Mouse (Mus musculus) heart, embryonic 14.5 days (tissue): Measurements from ENCODE around the gene Plekha1. TPM values are rescaled to one million over a fixed set of nuclear protein-coding genes. Genes with fewer than 3 reads are reported as not detected.

Experiments
- ATAC-seq: fragments of 200-750 bp; cut with Nextera tagmentation; 2 replicates; pipeline ENCODE4 v1.8.0; 2017; ENCODE audit warnings: low read depth, moderate TSS enrichment; ENCODE audit not compliant: insufficient number of reproducible peaks, insufficient read depth, low FRiP score
- H3K27ac ChIP-seq, 2 experiments: fragments of 200-500 bp in 1 of 2; fragments of 300-500 bp in 1 of 2; sonication (generic) in 1 of 2; replicated peaks in 1 of 2; 2 replicates each; pipeline ENCODE4 v1.5.1; 2012 to 2014; ENCODE audit warnings: low read depth in 2 of 2, low read length in 2 of 2, control low read depth in 1 of 2, mild to moderate bottlenecking in 1 of 2, mixed read lengths in 1 of 2; ENCODE audit not compliant: control insufficient read depth in 1 of 2, insufficient read depth in 1 of 2
- H3K27me3 ChIP-seq: fragments of 300-500 bp; sonication (generic); 2 replicates; pipeline ENCODE4 v1.6.1; 2014; ENCODE audit warnings: mild to moderate bottlenecking, low read length, control low read depth; ENCODE audit not compliant: control insufficient read depth, insufficient read depth
- H3K36me3 ChIP-seq: fragments of 300-500 bp; sonication (generic); 2 replicates; pipeline ENCODE4 v1.6.1; 2014; ENCODE audit warnings: mild to moderate bottlenecking, control low read depth, low read length, mixed read lengths; ENCODE audit not compliant: control insufficient read depth, insufficient read depth
- H3K4me1 ChIP-seq, 2 experiments: fragments of 200-500 bp in 1 of 2; fragments of 300-500 bp in 1 of 2; sonication (generic) in 1 of 2; 2 replicates each; pipeline ENCODE4 v1.6.1; 2012 to 2014; ENCODE audit warnings: low read length in 2 of 2, control low read depth in 1 of 2, mixed read lengths in 1 of 2; ENCODE audit not compliant: control insufficient read depth in 2 of 2, insufficient read depth in 2 of 2
- H3K4me2 ChIP-seq: fragments of 300-500 bp; sonication (generic); 2 replicates; pipeline ENCODE4 v1.6.1; 2014; ENCODE audit warnings: mild to moderate bottlenecking, low read length
- H3K4me3 ChIP-seq, 2 experiments: fragments of 200-500 bp in 1 of 2; fragments of 300-500 bp in 1 of 2; sonication (generic) in 1 of 2; 2 replicates each; pipeline ENCODE4 v1.5.1; 2012 to 2014; ENCODE audit warnings: low read length in 2 of 2, mild to moderate bottlenecking in 2 of 2, control low read depth in 1 of 2, low read depth in 1 of 2, moderate library complexity in 1 of 2; ENCODE audit not compliant: control insufficient read depth in 1 of 2, insufficient read depth in 1 of 2
- H3K9ac ChIP-seq: fragments of 300-500 bp; sonication (generic); 2 replicates; pipeline ENCODE4 v1.6.1; 2014; ENCODE audit warnings: mild to moderate bottlenecking, low read length
- H3K9me3 ChIP-seq: fragments of 300-500 bp; sonication (generic); 2 replicates; pipeline ENCODE4 v1.6.1; 2016; ENCODE audit warnings: low read length, control low read depth; ENCODE audit not compliant: control insufficient read depth
- WGBS: fragments of 180-500 bp; shearing (Covaris S2); extraction: QIAGEN DNeasy Blood & Tissue Kit; methylation state at CpG from one replicate; pipeline ENCODE4 v1.1.7; 2014; 5-methylcytosine and 5-hydroxymethylcytosine counted together
- polyA plus RNA-seq: library from polyadenylated mRNA; unstranded; fragments of >200 nt; fragmentation: Nextera tagmentation; extraction: Ambion mirVana; gene quantifications from 2 replicates; pipeline ENCODE4 v1.2.1, GENCODE M21; 2014

The Plekha1 gene
- 49.9 and 55.6 TPM in 2 replicates for polyA plus RNA-seq

- no peaks in the 10 kb centered on the region for H3K9me3 ChIP-seq
- H3K4me3 ChIP-seq, result peak within 1 kb of the TSS; percentile 89 to 90
- H3K4me1 ChIP-seq, result peaks cover 3 to 15% of the 10 kb centered on the region in 2 experiments
- peak; percentile 98 for ATAC-seq
- H3K36me3 ChIP-seq, result no peaks in the 10 kb centered on the region
- WGBS, result under 1% methylated on average over 106 of the region's 114 CpGs
- no peaks in the 10 kb centered on the region for H3K27me3 ChIP-seq
- H3K9ac ChIP-seq, result peak within 1 kb of the TSS; percentile 94
- H3K27ac ChIP-seq, result peak within 1 kb of the TSS; percentile 75 to 81
- peak within 1 kb of the TSS; percentile 76 for H3K4me2 ChIP-seq
These were observed at the start of gene Plekha1 for GRCm38 (mm10) chr7:130865613-130866591. Plekha1 (plus strand) TSS chr7:130865756.

DNA sequence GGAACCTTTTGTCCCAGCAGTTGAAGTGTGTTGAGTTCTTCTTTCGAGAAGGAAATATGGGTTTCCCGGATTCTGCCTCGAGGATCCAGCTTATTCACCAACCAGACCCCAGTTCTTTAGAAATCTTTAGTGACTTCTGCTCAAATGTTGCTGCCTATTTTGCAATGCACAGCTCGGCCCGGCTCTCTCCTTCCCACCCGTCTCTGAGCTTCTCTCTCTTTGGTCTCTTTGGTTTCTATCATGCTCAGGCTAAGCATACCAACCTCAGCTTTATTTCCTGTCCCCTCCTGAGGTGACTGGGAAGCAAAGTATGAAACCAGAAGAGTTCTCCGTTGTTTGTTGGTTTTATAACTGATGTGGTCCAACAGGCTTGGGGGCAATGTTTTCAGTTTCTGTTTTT is 49.3 kb upstream of the Plekha1 start:
- Histone ChIP-seq H3K9ac (no peak overlapping the region), H3K4me3 (no peak overlapping the region), H3K36me3 (no peaks in the 10 kb centered on the region), H3K27me3 (no peaks in the 10 kb centered on the region), H3K4me2 (no peak overlapping the region), H3K9me3 (no peaks in the 10 kb centered on the region), H3K27ac (no peak overlapping the region), H3K4me1 (peaks cover 8 to 10% of the 10 kb centered on the region in 2 experiments; a peak in 3 of 4 replicates)
- ATAC-seq, result no peak
- WGBS, result 81% methylated on average over 7 of the region's 7 CpGs

DNA sequence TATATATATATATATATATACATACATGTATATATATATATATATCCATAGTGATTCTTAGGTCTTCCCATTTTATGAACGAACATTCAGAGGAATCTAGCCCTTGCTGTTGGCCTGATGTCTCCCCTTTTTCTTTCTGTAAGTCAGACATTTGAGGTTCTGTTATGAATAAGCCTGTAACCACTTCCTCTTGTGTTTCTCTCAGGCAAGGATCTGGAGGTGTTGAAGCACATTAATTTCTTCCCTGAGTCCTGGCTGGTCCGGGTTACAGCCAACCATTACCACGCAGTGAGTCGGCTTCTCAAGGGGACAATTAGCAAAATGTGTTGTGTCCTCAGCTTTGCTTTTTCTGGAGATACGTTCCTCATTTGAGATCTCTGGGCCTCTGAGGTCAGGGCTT is 46.7 kb upstream of the Plekha1 start:
- 53% methylated on average over 5 of the region's 5 CpGs for WGBS
- H3K4me3 ChIP-seq, result no peak overlapping the region
- no peaks in the 10 kb centered on the region for H3K36me3 ChIP-seq
- no peak overlapping the region for H3K4me2 ChIP-seq
- H3K27ac ChIP-seq, result no peak overlapping the region
- no peak for ATAC-seq
- H3K9ac ChIP-seq, result no peak overlapping the region
- H3K4me1 ChIP-seq, result peaks cover 8 to 12% of the 10 kb centered on the region in 2 experiments
- H3K9me3 ChIP-seq, result no peaks in the 10 kb centered on the region
- no peaks in the 10 kb centered on the region for H3K27me3 ChIP-seq

DNA sequence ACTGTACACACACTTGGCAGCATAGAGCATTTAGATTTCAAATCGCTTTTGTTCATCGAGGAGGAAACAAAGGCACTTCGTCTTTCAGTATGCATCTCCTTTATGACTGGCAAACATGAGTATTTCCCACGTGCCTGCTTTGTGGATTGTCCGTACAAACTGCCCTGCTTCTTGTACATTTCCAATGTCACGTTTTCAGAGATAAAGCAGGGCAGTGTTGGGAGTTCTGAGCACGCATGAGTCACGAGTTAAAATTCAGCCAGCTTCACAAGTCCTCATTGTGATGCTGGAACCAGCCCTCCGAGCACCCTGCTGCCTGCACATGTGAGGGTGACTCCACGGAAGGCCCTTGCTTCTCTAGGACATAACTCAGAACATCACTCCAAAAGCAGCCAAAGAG is 45.9 kb upstream of the Plekha1 start:
- Histone ChIP-seq H3K27me3 (no peaks in the 10 kb centered on the region), H3K27ac (no peak overlapping the region), H3K4me2 (no peak overlapping the region), H3K4me1 (peaks cover 11 to 19% of the 10 kb centered on the region in 2 experiments), H3K4me3 (no peak overlapping the region), H3K36me3 (no peaks in the 10 kb centered on the region), H3K9me3 (no peaks in the 10 kb centered on the region), H3K9ac (no peak overlapping the region)
- no peak for ATAC-seq
- WGBS, result 38% methylated on average over 10 of the region's 10 CpGs

GRCm38 (mm10) chr7:130823992-130824391 is 41.6 kb upstream of the Plekha1 start:
- Histone ChIP-seq H3K4me2 (peak overlapping the region; percentile 9; the same call in 1 of the 2 replicates), H3K9ac (no peak overlapping the region), H3K27me3 (no peaks in the 10 kb centered on the region), H3K9me3 (0 out of 2 replicates have a peak, but pooled peaks cover 4% of the 10 kb centered on the region), H3K4me3 (no peak overlapping the region), H3K27ac (no peak overlapping the region), H3K36me3 (no peaks in the 10 kb centered on the region), H3K4me1 (peaks cover 12 to 17% of the 10 kb centered on the region in 2 experiments)
- no peak for ATAC-seq
- 24% methylated on average over 9 of the region's 9 CpGs for WGBS

DNA sequence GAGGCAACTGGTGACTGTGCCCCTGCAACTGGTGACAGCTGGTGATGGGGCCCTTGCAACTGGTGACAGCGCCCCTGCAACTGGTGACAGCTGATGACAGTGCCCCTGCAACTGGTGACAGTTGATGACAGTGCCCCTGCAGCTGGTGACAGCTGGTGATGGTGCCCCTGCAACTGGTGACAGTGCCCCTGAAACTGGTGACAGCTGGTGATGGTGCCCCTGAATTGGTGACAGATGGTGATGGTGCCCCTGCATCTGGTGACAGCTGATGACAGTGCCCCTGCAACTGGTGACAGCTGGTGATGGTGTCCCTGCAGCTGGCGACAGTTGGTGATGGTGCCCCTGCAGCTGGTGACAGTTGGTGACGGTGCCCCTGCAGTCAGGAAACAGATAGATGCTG is 39.2 kb upstream of the Plekha1 start:
- ATAC-seq, result no peak
- 70% methylated on average over 3 of the region's 3 CpGs for WGBS
- Histone ChIP-seq H3K4me2 (no peak overlapping the region), H3K27me3 (no peaks in the 10 kb centered on the region), H3K4me1 (peaks cover 5 to 9% of the 10 kb centered on the region in 2 experiments; a peak in 3 of 4 replicates), H3K27ac (no peak overlapping the region), H3K9me3 (0 out of 2 replicates have a peak, but pooled peaks cover 4% of the 10 kb centered on the region), H3K36me3 (no peaks in the 10 kb centered on the region), H3K9ac (no peak overlapping the region), H3K4me3 (no peak overlapping the region)

GRCm38 (mm10) chr7:130827431-130827830 is 38.1 kb upstream of the Plekha1 start:
- no peak overlapping the region for H3K4me3 ChIP-seq
- 25% methylated on average over 3 of the region's 3 CpGs for WGBS

More at GRCm38 (mm10) chr7:130827431-130827830, 38.1 kb upstream of the Plekha1 start:
- H3K36me3 ChIP-seq, result no peaks in the 10 kb centered on the region
- H3K4me1 ChIP-seq, result peaks cover 5 to 9% of the 10 kb centered on the region in 2 experiments; a peak in 3 of 4 replicates
- no peak overlapping the region for H3K9ac ChIP-seq
- H3K9me3 ChIP-seq, result 0 out of 2 replicates have a peak, but pooled peaks cover 4% of the 10 kb centered on the region
- H3K27ac ChIP-seq, result no peak overlapping the region
- no peaks in the 10 kb centered on the region for H3K27me3 ChIP-seq
- no peak for ATAC-seq
- H3K4me2 ChIP-seq, result no peak overlapping the region
